Comparison of ENCODE assay signal across 10 mouse cellular contexts in the genomic region with DNA sequence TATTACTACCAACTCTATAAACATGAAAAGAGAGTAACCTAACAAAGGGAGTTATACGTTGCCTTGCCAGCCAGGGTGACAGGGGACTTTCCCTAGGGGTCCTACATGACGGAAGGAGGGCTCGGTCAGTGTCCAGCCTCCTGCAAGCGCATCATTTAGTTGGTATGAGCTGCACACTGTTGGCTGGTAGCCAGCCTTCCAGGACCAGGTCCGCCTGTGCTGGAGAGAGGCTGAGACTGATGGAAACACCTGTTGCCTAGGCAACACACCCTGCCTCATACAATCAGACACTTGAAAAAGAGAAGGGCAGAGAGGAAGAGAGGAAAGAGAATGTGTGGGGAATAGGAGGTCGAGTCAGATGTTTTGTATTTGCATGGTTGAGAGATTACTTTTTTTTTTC.
DNase-seq lines count a peak whose midpoint lies in the region; ATAC-seq and TF ChIP-seq lines count a peak whose summit lies in the region.
"Had no signal": no experiment of that assay in that cellular context is flagged by ENCODE, and none has a peak within 500 bp of the region (broad histone marks: within the 10 kb centered on the region; RNA-seq: fewer than 3 reads in every experiment).

No protein-coding gene starts in this region.

- peaks cover 18% of the 10 kb centered on the region for H3K4me1 ChIP-seq in hindbrain, embryonic 16.5 days (ENCODE audit: control insufficient read depth, insufficient read depth, low read depth, low read length)
- peaks cover 9% of the 10 kb centered on the region; the same call in 1 of the 2 replicates for H3K4me1 ChIP-seq in neural tube, embryonic 14.5 days (ENCODE audit: control insufficient read depth, insufficient read depth, low read length)
- H3K4me1 ChIP-seq in lung, postnatal 0 days (ENCODE audit: insufficient read depth, low read depth, low read length): no peaks in the 10 kb centered on the region

- peak; percentile 13 to 46 for DNase-seq in left cerebral cortex, postnatal 14 days (ENCODE audit: low spot score in 2 of 2)
- no peak for DNase-seq in left cerebral cortex, adult 9 months (ENCODE audit: low spot score in 2 of 2)
- DNase-seq in embryo, embryonic 10.5 days (ENCODE audit: low spot score): peak; percentile 50
- DNase-seq in cerebellum, adult 9-10 months: no peak
- DNase-seq in lung, postnatal 0 days (ENCODE audit: low spot score): no peak
- DNase-seq in layer of hippocampus, adult 9-10 months (ENCODE audit: low spot score): no peak
- DNase-seq: kidney, postnatal 25 days had no signal

- no peak overlapping the region for H3K4me3 ChIP-seq in hindbrain, embryonic 16.5 days (ENCODE audit: low read length)
- H3K4me3 ChIP-seq in neural tube, embryonic 14.5 days (ENCODE audit: low read depth, low read length): no peak overlapping the region
- no peak overlapping the region for H3K4me3 ChIP-seq in lung, postnatal 0 days (ENCODE audit: low read depth, low read length)

- H3K27me3 ChIP-seq in hindbrain, embryonic 16.5 days (replicated peaks; ENCODE audit: control insufficient read depth, insufficient read depth, low read length): no peaks in the 10 kb centered on the region
- H3K27me3 ChIP-seq in neural tube, embryonic 14.5 days (ENCODE audit: control insufficient read depth, insufficient read depth, low read length): no peaks in the 10 kb centered on the region
- no peaks in the 10 kb centered on the region for H3K27me3 ChIP-seq in lung, postnatal 0 days (replicated peaks; ENCODE audit: insufficient read depth, low read length)
- H3K27me3 ChIP-seq: Patski had no signal

- no peak overlapping the region for H3K27ac ChIP-seq in hindbrain, embryonic 16.5 days (ENCODE audit: low read depth, low read length)
- no peak overlapping the region for H3K27ac ChIP-seq in neural tube, embryonic 14.5 days (ENCODE audit: low read depth, low read length)
- no peak overlapping the region for H3K27ac ChIP-seq in lung, postnatal 0 days (ENCODE audit: low read length)

- H3K9me3 ChIP-seq in hindbrain, embryonic 16.5 days (ENCODE audit: control insufficient read depth, low read length): no peaks in the 10 kb centered on the region
- no peaks in the 10 kb centered on the region for H3K9me3 ChIP-seq in neural tube, embryonic 14.5 days (ENCODE audit: control insufficient read depth, low read length)
- no peaks in the 10 kb centered on the region for H3K9me3 ChIP-seq in lung, postnatal 0 days (ENCODE audit: low read length)

- ATAC-seq in hindbrain, embryonic 16.5 days: peak; percentile 76
- peak; percentile 84 for ATAC-seq in neural tube, embryonic 14.5 days (ENCODE audit: low read depth)
- ATAC-seq in lung, postnatal 0 days: no peak
- ATAC-seq: Patski had no signal

- no peaks in the 10 kb centered on the region for H3K36me3 ChIP-seq in hindbrain, embryonic 16.5 days (ENCODE audit: control insufficient read depth, insufficient read depth, low read length)
- H3K36me3 ChIP-seq in neural tube, embryonic 14.5 days (ENCODE audit: control insufficient read depth, insufficient read depth, low read length): no peaks in the 10 kb centered on the region
- H3K36me3 ChIP-seq in lung, postnatal 0 days (ENCODE audit: insufficient read depth, low read length): no peaks in the 10 kb centered on the region

- TF ChIP-seq EP300 in lung, postnatal 0 days (IDR thresholded peaks at IDR 0.05): no peak

- 10% methylated on average over 6 of the region's 6 CpGs for WGBS in hindbrain, embryonic 16.5 days
- WGBS in neural tube, embryonic 14.5 days: 8% methylated on average over 6 of the region's 6 CpGs
- WGBS in lung, postnatal 0 days: 23% methylated on average over 6 of the region's 6 CpGs

- no peak overlapping the region for H3K9ac ChIP-seq in hindbrain, embryonic 16.5 days (ENCODE audit: low read depth, low read length)
- no peak overlapping the region for H3K9ac ChIP-seq in neural tube, embryonic 14.5 days (replicated peaks; ENCODE audit: low read depth, low read length)
- no peak overlapping the region for H3K9ac ChIP-seq in lung, postnatal 0 days (replicated peaks; ENCODE audit: low read depth)

- H3K4me2 ChIP-seq in hindbrain, embryonic 16.5 days (ENCODE audit: low read length): peak overlapping the region; percentile 7; the same call in 1 of the 2 replicates
- H3K4me2 ChIP-seq in neural tube, embryonic 14.5 days (ENCODE audit: low read depth, low read length): no peak overlapping the region
- no peak overlapping the region for H3K4me2 ChIP-seq in lung, postnatal 0 days (replicated peaks; ENCODE audit: low read depth, low read length)

- intact Hi-C loops in left cerebral cortex, postnatal 14 days (cut with DNase I): no loop called here

- TF ChIP-seq CTCF in lung, postnatal 0 days (IDR thresholded peaks at IDR 0.05): no peak

Comparison
In these comparisons a context has a peak if more than half of its experiments do, and no peak if none do; other contexts are left out.
1. DNase-seq: peak in left cerebral cortex, postnatal 14 days (2 of 2) and embryo, embryonic 10.5 days (single experiment); none in left cerebral cortex, adult 9 months (0 of 2), cerebellum, adult 9-10 months (single experiment), lung, postnatal 0 days (single experiment) and layer of hippocampus, adult 9-10 months (single experiment).